Mouse (Mus musculus) urinary bladder, postnatal 0 days (tissue): Measurements from ENCODE around the gene Grin3b. TPM values are rescaled to one million over a fixed set of nuclear protein-coding genes. Genes with fewer than 3 reads are reported as not detected.

Source experiments
- polyA plus RNA-seq: library from polyadenylated mRNA; unstranded; fragments of >200 nt; fragmentation: Nextera tagmentation; extraction: Ambion mirVana; gene quantifications from 2 replicates; pipeline ENCODE4 v1.2.1, GENCODE M21; 2015

Grin3b gene
- 0.07 and 0.13 TPM in 2 replicates for polyA plus RNA-seq

GRCm38 (mm10) chr10:79970415-79971182 lies at the start of gene Grin3b:
Gene Grin3b, plus strand, starts transcription at chr10:79970715.

DNA sequence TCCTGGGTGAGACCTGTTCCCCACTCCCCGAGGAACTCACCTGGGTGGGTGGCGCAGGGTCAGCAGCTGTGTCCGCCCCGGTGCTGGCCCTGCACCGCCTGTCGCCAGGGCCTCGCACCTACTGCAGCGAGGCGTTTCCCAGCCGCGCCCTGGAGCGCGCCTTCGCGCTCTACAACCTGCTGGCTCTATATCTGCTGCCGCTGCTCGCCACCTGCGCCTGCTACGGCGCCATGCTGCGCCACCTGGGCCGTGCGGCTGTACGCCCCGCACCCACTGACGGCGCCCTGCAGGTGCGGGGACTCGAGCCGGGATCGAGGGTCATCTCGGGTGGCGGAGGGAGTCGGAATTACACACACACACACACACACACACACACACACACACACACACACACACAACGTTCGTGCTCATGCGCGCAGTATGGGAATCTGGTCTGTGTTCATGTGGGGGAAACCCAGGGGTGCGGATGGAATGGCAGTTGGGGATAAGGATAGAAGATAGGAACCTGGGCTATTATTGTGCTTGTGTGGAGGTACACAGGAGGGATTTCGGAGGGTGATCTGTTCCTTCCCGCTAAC lies 49.5 kb upstream of the Grin3b start, which contains the start of gene R3hdm4:
R3hdm4 (minus strand) TSS at position 251 of the 578 bp plus-strand sequence.

DNA sequence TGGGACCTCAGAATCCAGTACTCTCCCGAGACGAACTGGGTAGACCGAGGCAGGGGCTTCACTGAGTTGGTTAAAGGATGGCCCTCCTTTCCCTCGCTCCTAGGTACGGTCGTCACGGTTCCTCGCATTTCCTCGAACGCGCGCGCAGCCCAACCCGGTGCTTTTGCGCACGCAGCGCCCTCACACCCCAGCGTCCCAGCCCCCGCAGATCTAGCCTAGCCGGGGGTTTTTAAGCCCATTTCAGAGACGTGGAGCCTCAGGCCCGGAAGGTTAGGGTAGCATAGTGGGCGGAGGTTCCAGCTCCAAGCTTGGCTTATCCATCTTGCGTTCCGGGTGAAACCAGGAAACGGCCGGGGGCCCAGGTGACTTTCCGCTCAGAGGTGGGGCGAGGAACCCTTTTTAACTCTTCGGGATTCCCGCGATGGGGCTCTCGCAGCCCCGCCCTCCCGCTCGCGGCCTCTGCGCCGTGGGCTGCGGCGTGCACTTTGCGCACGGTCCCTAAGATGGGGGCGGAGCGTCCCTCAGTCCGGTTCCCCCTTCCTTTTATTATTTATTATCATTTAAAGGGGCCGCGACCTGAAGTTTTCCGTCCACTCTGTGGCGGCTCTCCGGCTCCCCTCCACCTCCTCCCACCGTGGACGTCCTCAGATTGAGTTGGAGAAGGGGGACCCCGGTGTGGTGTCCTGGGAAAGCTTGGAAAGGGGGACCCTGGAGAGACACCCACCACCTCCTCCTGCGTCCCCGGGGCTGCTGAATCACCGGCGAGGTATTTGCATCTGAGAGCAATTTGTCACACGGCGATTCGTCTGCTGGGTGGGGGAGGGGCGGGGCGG lies 43.8 kb upstream of the Grin3b start, which contains the start of gene Arid3a:
Arid3a (plus strand) TSS at position 553 of the 833 bp plus-strand sequence.

GRCm38 (mm10) chr10:79959847-79960601 lies 10.5 kb upstream of the Grin3b start, which contains the start of gene Wdr18:
Gene Wdr18, plus strand, starts transcription at chr10:79960152.

GRCm38 (mm10) chr10:79984195-79984816 lies 13.8 kb downstream of the Grin3b start, which contains the start of gene Tmem259:
Gene Tmem259, minus strand, starts transcription at chr10:79984330.

DNA sequence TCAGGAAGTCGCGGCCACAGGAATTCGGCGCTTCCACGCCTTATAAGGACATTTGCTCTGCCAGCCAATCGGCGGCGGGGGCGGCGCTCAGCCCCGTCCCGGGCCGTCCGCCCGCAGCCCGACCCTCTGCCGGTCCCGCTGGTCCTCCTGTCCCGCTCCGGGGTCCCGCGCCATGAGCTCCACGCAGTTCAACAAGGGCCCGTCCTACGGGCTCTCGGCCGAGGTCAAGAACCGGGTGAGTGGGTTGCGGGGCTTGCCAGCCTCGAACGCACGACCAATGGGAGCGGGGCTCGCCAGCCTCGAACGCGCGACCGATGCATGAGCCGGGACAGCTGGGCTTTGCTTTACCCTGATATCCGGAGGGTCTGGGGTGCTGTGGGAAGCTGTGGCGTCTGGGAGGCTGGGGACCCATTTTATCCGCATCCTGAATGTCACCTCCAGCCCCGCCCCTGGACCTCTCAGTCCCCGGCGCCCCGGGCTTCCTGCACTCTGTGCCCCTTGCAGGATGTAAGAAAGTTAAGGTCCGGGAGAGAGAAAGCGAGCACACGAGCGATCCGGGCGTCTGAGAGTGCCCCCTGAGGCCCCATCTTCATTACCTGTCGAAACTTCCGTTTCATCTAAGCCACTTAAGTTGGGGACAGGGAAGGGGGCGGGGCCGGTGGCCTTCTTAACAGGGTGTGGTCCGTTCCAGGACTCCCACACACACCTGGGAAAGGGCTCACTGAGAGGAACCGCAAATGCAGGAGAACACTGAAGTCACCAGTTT lies 18.2 kb downstream of the Grin3b start, which contains the start of gene Cnn2:
Cnn2 (plus strand) TSS at position 79 of the 766 bp plus-strand sequence.

DNA sequence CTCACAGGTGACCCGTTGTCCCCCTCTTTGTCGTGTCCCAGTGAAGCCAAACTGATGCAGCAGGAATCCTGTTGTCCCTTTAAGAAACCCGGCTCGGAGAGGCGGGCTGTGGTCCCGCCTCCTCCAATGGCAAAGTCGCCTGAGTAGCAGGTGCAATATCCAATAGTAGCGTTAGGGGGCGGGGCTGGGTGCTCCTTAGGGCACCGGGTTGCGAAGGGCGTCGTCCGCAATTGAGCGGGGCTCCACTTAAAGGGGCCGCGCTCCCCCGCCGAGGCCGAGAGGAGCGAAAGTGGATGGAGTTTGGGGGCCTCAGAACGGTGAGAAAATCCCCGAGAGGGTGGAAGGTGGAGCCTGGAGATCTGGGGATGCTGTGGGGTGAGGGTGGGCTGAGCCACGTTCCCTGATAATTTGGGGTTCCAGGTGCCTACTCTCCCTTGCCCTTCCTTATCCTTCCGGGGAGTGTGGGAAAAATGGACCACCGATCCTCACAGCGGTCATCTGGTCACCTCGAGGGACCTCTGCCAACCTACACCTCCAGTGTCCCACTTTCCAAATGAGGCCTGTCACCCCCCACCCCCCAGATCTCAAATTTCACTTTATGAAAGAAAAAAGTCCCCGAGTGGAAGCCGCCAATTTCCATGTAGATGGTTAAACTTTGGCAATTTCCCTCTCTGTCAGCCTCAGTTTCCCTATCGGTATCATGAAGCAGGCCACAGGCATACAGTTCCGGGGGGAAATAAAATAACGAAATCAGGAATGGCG lies 25.9 kb downstream of the Grin3b start, which contains the start of gene Abca7:
Abca7 (plus strand) TSS at position 223 of the 762 bp plus-strand sequence.

GRCm38 (mm10) chr10:80016511-80016910 lies 46.0 kb downstream of the Grin3b start, which contains the start of gene Arhgap45:
Gene Arhgap45, plus strand, starts transcription at chr10:80016653.

Other genes with a start within 250 kb of the Grin3b start
- gene Polrmt, start 224.1 kb upstream of the Grin3b start, polyA plus RNA-seq = 14.4 and 14.7 TPM in 2 replicates
- gene Fgf22, start 215.6 kb upstream of the Grin3b start, polyA plus RNA-seq = 0.24 and 0.28 TPM in 2 replicates
- gene Rnf126, start 203.8 kb upstream of the Grin3b start, polyA plus RNA-seq = 50.7 and 60.7 TPM in 2 replicates
- 69.7 and 87.0 TPM in 2 replicates for gene Fstl3, start 193.4 kb upstream of the Grin3b start, polyA plus RNA-seq
- gene Prss57, start 179.8 kb upstream of the Grin3b start, polyA plus RNA-seq = 0.12 TPM in 1 of 2 replicates, not detected in the other
- gene Palm, start 177.1 kb upstream of the Grin3b start, polyA plus RNA-seq = 39.7 and 44.2 TPM in 2 replicates
- gene Misp, start 149.7 kb upstream of the Grin3b start, polyA plus RNA-seq = 1.6 and 2.9 TPM in 2 replicates
- gene Ptbp1, start 116.3 kb upstream of the Grin3b start, polyA plus RNA-seq = 109 and 124 TPM in 2 replicates
- 2.3 and 8.8 TPM in 2 replicates for gene Prtn3, start 96.2 kb upstream of the Grin3b start, polyA plus RNA-seq
- 2.2 TPM in 2 replicates for gene Plppr3, start 96.1 kb upstream of the Grin3b start, polyA plus RNA-seq
- 0.13 and 0.16 TPM in 2 replicates for gene Elane, start 84.5 kb upstream of the Grin3b start, polyA plus RNA-seq
- 0.18 TPM in 1 of 2 replicates, not detected in the other for gene Cfd, start 79.9 kb upstream of the Grin3b start, polyA plus RNA-seq
- 33.5 and 34.4 TPM in 2 replicates for gene Med16, start 61.8 kb upstream of the Grin3b start, polyA plus RNA-seq
- not detected in 2 replicates for gene Gm26602, start 59.9 kb upstream of the Grin3b start, polyA plus RNA-seq
- 1.2 and 1.3 TPM in 2 replicates for gene Kiss1r, start 53.7 kb upstream of the Grin3b start, polyA plus RNA-seq
- gene R3hdm4, start 49.5 kb upstream of the Grin3b start, polyA plus RNA-seq = 125 and 126 TPM in 2 replicates
- 4.0 TPM in 2 replicates for gene Arid3a, start 43.7 kb upstream of the Grin3b start, polyA plus RNA-seq
- gene Wdr18, start 10.6 kb upstream of the Grin3b start, polyA plus RNA-seq = 52.5 and 55.6 TPM in 2 replicates
- gene Tmem259, start 13.6 kb downstream of the Grin3b start, polyA plus RNA-seq = 15.3 and 18.7 TPM in 2 replicates
- 662 and 733 TPM in 2 replicates for gene Cnn2, start 17.9 kb downstream of the Grin3b start, polyA plus RNA-seq
- 2.9 and 3.0 TPM in 2 replicates for gene Abca7, start 25.8 kb downstream of the Grin3b start, polyA plus RNA-seq
- 5.5 and 10.3 TPM in 2 replicates for gene Arhgap45, start 45.9 kb downstream of the Grin3b start, polyA plus RNA-seq
- gene Polr2e, start 69.1 kb downstream of the Grin3b start, polyA plus RNA-seq = 94.2 and 108 TPM in 2 replicates
- 724 and 745 TPM in 2 replicates for gene Gpx4, start 76.5 kb downstream of the Grin3b start, polyA plus RNA-seq
- 14.6 and 18.7 TPM in 2 replicates for gene Sbno2, start 134.9 kb downstream of the Grin3b start, polyA plus RNA-seq
- gene Stk11, start 145.1 kb downstream of the Grin3b start, polyA plus RNA-seq = 11.9 and 12.4 TPM in 2 replicates
- 604 and 621 TPM in 2 replicates for gene Atp5d, start 167.9 kb downstream of the Grin3b start, polyA plus RNA-seq
- gene Cbarp, start 170.1 kb downstream of the Grin3b start, polyA plus RNA-seq = 2.1 and 2.4 TPM in 2 replicates
- 7.5 and 7.6 TPM in 2 replicates for gene Midn, start 177.6 kb downstream of the Grin3b start, polyA plus RNA-seq
- 215 and 228 TPM in 2 replicates for gene Cirbp, start 195.3 kb downstream of the Grin3b start, polyA plus RNA-seq
- gene 1600002K03Rik, start 202.2 kb downstream of the Grin3b start, polyA plus RNA-seq = 8.1 and 10.7 TPM in 2 replicates
- gene Efna2, start 208.8 kb downstream of the Grin3b start, polyA plus RNA-seq = 5.6 and 6.3 TPM in 2 replicates